Mouse (Mus musculus) MEL (cell line): ENCODE measurements around the gene Cbx5. TPM values are rescaled to one million over a fixed set of nuclear protein-coding genes. Genes with fewer than 3 reads are reported as not detected.

Source experiments
- DNase-seq: peaks from one replicate; pipeline ENCODE4 v3.0.0; 2011; ENCODE audit warnings: low read depth, low spot score
- H3K27ac ChIP-seq: 2 replicates; pipeline ENCODE4 v1.5.1; 2012; ENCODE audit warnings: low read depth, mild to moderate bottlenecking, control low read depth, low read length, moderate library complexity; ENCODE audit not compliant: control insufficient read depth
- H3K27me3 ChIP-seq, 2 experiments: fragments of 150-350 bp in 1 of 2; sonication (generic) in 1 of 2; 2 replicates each; pipeline ENCODE4 v1.6.1; 2012; ENCODE audit warnings: low read length in 2 of 2, mild to moderate bottlenecking in 2 of 2, improper control_type of control experiment in 1 of 2, moderate library complexity in 1 of 2; ENCODE audit not compliant: insufficient read depth in 2 of 2, control insufficient read depth in 1 of 2
- H3K36me3 ChIP-seq, 2 experiments: 2 replicates each; pipeline ENCODE4 v1.6.1; 2012 to 2014; ENCODE audit warnings: low read length in 2 of 2, improper control_type of control experiment in 1 of 2, inconsistent platforms in 1 of 2, mild to moderate bottlenecking in 1 of 2; ENCODE audit not compliant: insufficient read depth in 2 of 2, control insufficient read depth in 1 of 2
- H3K4me1 ChIP-seq, 2 experiments: fragments of 150-350 bp in 1 of 2; sonication (generic) in 1 of 2; 2 replicates each; pipeline ENCODE4 v1.6.1; 2012; ENCODE audit warnings: low read length in 2 of 2, improper control_type of control experiment in 1 of 2, mild to moderate bottlenecking in 1 of 2; ENCODE audit not compliant: insufficient read depth in 2 of 2, control insufficient read depth in 1 of 2
- H3K4me3 ChIP-seq, 2 experiments: fragments of 150-350 bp in 1 of 2; sonication (generic) in 1 of 2; 2 replicates each; pipeline ENCODE4 v1.5.1; 2012; ENCODE audit warnings: low read depth in 2 of 2, low read length in 2 of 2, mild to moderate bottlenecking in 2 of 2, moderate library complexity in 2 of 2, control low read depth in 1 of 2, improper control_type of control experiment in 1 of 2; ENCODE audit not compliant: control insufficient read depth in 1 of 2, insufficient read depth in 1 of 2
- H3K79me2 ChIP-seq: 2 replicates; pipeline ENCODE4 v1.6.1; 2012; ENCODE audit warnings: mild to moderate bottlenecking, low read length, moderate library complexity; ENCODE audit not compliant: control insufficient read depth, poor library complexity, insufficient read depth
- H3K9ac ChIP-seq: 2 replicates; pipeline ENCODE4 v1.6.1; 2012; ENCODE audit warnings: low read depth, mild to moderate bottlenecking, control low read depth, low read length, moderate library complexity; ENCODE audit not compliant: control insufficient read depth, poor library complexity, severe bottlenecking
- H3K9me3 ChIP-seq: fragments of 150-350 bp; sonication (generic); replicated peaks from 2 replicates; pipeline ENCODE4 v1.6.1; 2012; ENCODE audit warnings: mild to moderate bottlenecking, low read length, improper control_type of control experiment, moderate library complexity; ENCODE audit not compliant: insufficient read depth
- BHLHE40 ChIP-seq: IDR thresholded peaks from 2 replicates; pipeline ENCODE4 v1.6.1; 2012; ENCODE audit warnings: low read depth, mild to moderate bottlenecking, inconsistent platforms, low read length, improper control_type of control experiment, borderline replicate concordance
- CHD1 ChIP-seq: IDR thresholded peaks from 2 replicates; pipeline ENCODE4 v1.6.1; 2012; ENCODE audit warnings: low read depth, mild to moderate bottlenecking, inconsistent platforms, low read length, improper control_type of control experiment
- CHD2 ChIP-seq: IDR thresholded peaks from 2 replicates; pipeline ENCODE4 v1.6.1; 2011; ENCODE audit warnings: low read length, improper control_type of control experiment
- CTCF ChIP-seq, 3 experiments: IDR thresholded peaks in 2 of 3; conservative IDR thresholded peaks in 1 of 3; 2 replicates each; pipeline ENCODE4 v1.5.1; 2011 to 2012; ENCODE audit warnings: low read length in 3 of 3, low read depth in 2 of 3, mild to moderate bottlenecking in 2 of 3, improper control_type of control experiment in 1 of 3, inconsistent platforms in 1 of 3, mixed read lengths in 1 of 3, moderate library complexity in 1 of 3; ENCODE audit not compliant: control insufficient read depth in 1 of 3, insufficient read depth in 1 of 3, poor library complexity in 1 of 3, severe bottlenecking in 1 of 3
- E2F4 ChIP-seq: IDR thresholded peaks from 2 replicates; pipeline ENCODE4 v1.6.1; 2011; ENCODE audit warnings: low read depth, low read length, improper control_type of control experiment, borderline replicate concordance
- ELF1 ChIP-seq: IDR thresholded peaks from 2 replicates; pipeline ENCODE4 v1.6.1; 2014; ENCODE audit warnings: low read depth, mild to moderate bottlenecking, inconsistent platforms, low read length, improper control_type of control experiment, moderate library complexity
- EP300 ChIP-seq, 2 experiments: IDR thresholded peaks; 2 replicates each; pipeline ENCODE4 v1.6.1; 2011; ENCODE audit warnings: improper control_type of control experiment in 2 of 2, low read length in 2 of 2, low read depth in 1 of 2, mild to moderate bottlenecking in 1 of 2
- ETS1 ChIP-seq: IDR thresholded peaks from 2 replicates; pipeline ENCODE4 v1.6.1; 2012; ENCODE audit warnings: low read depth, mild to moderate bottlenecking, inconsistent platforms, low read length, improper control_type of control experiment, moderate library complexity
- GABPA ChIP-seq: IDR thresholded peaks from 2 replicates; pipeline ENCODE4 v1.6.1; 2012; ENCODE audit warnings: low read depth, mild to moderate bottlenecking, inconsistent platforms, low read length, improper control_type of control experiment, moderate library complexity
- GATA1 ChIP-seq: IDR thresholded peaks from 2 replicates; pipeline ENCODE4 v1.6.1; 2011; ENCODE audit warnings: low read depth, low read length, improper control_type of control experiment
- HCFC1 ChIP-seq: IDR thresholded peaks from 2 replicates; pipeline ENCODE4 v1.6.1; 2012; ENCODE audit warnings: low read depth, mild to moderate bottlenecking, inconsistent platforms, low read length, improper control_type of control experiment, moderate library complexity
- KAT2A ChIP-seq: conservative IDR thresholded peaks from 2 replicates; pipeline ENCODE4 v1.6.1; 2012; ENCODE audit warnings: low read depth, low read length, improper control_type of control experiment, inconsistent platforms
- MAFK ChIP-seq: IDR thresholded peaks from 2 replicates; pipeline ENCODE4 v1.6.1; 2011; ENCODE audit warnings: low read depth, mild to moderate bottlenecking, low read length, improper control_type of control experiment, borderline replicate concordance
- MAX ChIP-seq: IDR thresholded peaks from 2 replicates; pipeline ENCODE4 v1.6.1; 2011; ENCODE audit warnings: low read length, improper control_type of control experiment
- MEF2A ChIP-seq: IDR thresholded peaks from 2 replicates; pipeline ENCODE4 v1.6.1; 2014; ENCODE audit warnings: low read depth, mild to moderate bottlenecking, inconsistent platforms, low read length, improper control_type of control experiment; ENCODE audit not compliant: poor library complexity, insufficient replicate concordance, severe bottlenecking; ENCODE audit errors: extremely low read depth
- MXI1 ChIP-seq: IDR thresholded peaks from 2 replicates; pipeline ENCODE4 v1.6.1; 2011; ENCODE audit warnings: mild to moderate bottlenecking, low read depth, low read length, improper control_type of control experiment
- MYB ChIP-seq: IDR thresholded peaks from 2 replicates; pipeline ENCODE4 v1.6.1; 2011; ENCODE audit warnings: mild to moderate bottlenecking, low read depth, low read length, improper control_type of control experiment
- MYC ChIP-seq: IDR thresholded peaks from 2 replicates; pipeline ENCODE4 v1.6.1; 2011; ENCODE audit warnings: low read depth, mild to moderate bottlenecking, low read length, improper control_type of control experiment, moderate library complexity
- NELFE ChIP-seq: IDR thresholded peaks from 2 replicates; pipeline ENCODE4 v1.6.1; 2011; ENCODE audit warnings: low read depth, low read length, improper control_type of control experiment
- NRF1 ChIP-seq: IDR thresholded peaks from 2 replicates; pipeline ENCODE4 v1.6.1; 2014; ENCODE audit warnings: low read depth, mild to moderate bottlenecking, inconsistent platforms, low read length, improper control_type of control experiment, moderate library complexity; ENCODE audit not compliant: poor library complexity, insufficient read depth, severe bottlenecking
- POLR2A ChIP-seq, 2 experiments: IDR thresholded peaks; 2 replicates each; pipeline ENCODE4 v1.6.1; 2011 to 2012; ENCODE audit warnings: low read length in 2 of 2, mild to moderate bottlenecking in 2 of 2, control low read depth in 1 of 2, improper control_type of control experiment in 1 of 2, low read depth in 1 of 2, moderate library complexity in 1 of 2; ENCODE audit not compliant: control insufficient read depth in 1 of 2, insufficient read depth in 1 of 2, poor library complexity in 1 of 2
- POLR2AphosphoS5 ChIP-seq: IDR thresholded peaks from 2 replicates; pipeline ENCODE4 v1.6.1; 2012; ENCODE audit warnings: low read depth, borderline replicate concordance, mild to moderate bottlenecking, inconsistent platforms, low read length, moderate library complexity, mixed read lengths
- RAD21 ChIP-seq: IDR thresholded peaks from 2 replicates; pipeline ENCODE4 v1.6.1; 2011; ENCODE audit warnings: mild to moderate bottlenecking, low read depth, low read length, improper control_type of control experiment
- RCOR1 ChIP-seq: IDR thresholded peaks from 2 replicates; pipeline ENCODE4 v1.6.1; 2012; ENCODE audit warnings: low read depth, mild to moderate bottlenecking, inconsistent platforms, low read length, improper control_type of control experiment
- SIN3A ChIP-seq: IDR thresholded peaks from 2 replicates; pipeline ENCODE4 v1.6.1; 2012; ENCODE audit warnings: low read length, improper control_type of control experiment, inconsistent platforms
- SMC3 ChIP-seq: IDR thresholded peaks from 2 replicates; pipeline ENCODE4 v1.6.1; 2011; ENCODE audit warnings: low read depth, low read length, improper control_type of control experiment
- TAL1 ChIP-seq: IDR thresholded peaks from 2 replicates; pipeline ENCODE4 v1.6.1; 2012; ENCODE audit warnings: mild to moderate bottlenecking, inconsistent platforms, low read length, moderate library complexity, mixed read lengths
- TBP ChIP-seq: IDR thresholded peaks from 2 replicates; pipeline ENCODE4 v1.8.0; 2011; ENCODE audit warnings: low read depth, low read length, improper control_type of control experiment
- TCF12 ChIP-seq: IDR thresholded peaks from 2 replicates; pipeline ENCODE4 v1.6.1; 2014; ENCODE audit warnings: low read depth, mild to moderate bottlenecking, inconsistent platforms, low read length, improper control_type of control experiment, moderate library complexity
- UBTF ChIP-seq: IDR thresholded peaks from 2 replicates; pipeline ENCODE4 v1.6.1; 2012; ENCODE audit warnings: low read depth, mild to moderate bottlenecking, inconsistent platforms, low read length, improper control_type of control experiment, moderate library complexity, borderline replicate concordance; ENCODE audit not compliant: insufficient read depth
- USF1 ChIP-seq: IDR thresholded peaks from 2 replicates; pipeline ENCODE4 v1.6.1; 2014; ENCODE audit warnings: low read depth, mild to moderate bottlenecking, inconsistent platforms, low read length, improper control_type of control experiment, moderate library complexity
- USF2 ChIP-seq, 2 experiments: IDR thresholded peaks; 2 replicates each; pipeline ENCODE4 v1.6.1; 2011 to 2012; ENCODE audit warnings: improper control_type of control experiment in 2 of 2, low read length in 2 of 2, borderline replicate concordance in 1 of 2, inconsistent platforms in 1 of 2, low read depth in 1 of 2, mild to moderate bottlenecking in 1 of 2; ENCODE audit not compliant: insufficient read depth in 1 of 2
- ZC3H11A ChIP-seq: IDR thresholded peaks from 2 replicates; pipeline ENCODE4 v1.6.1; 2012; ENCODE audit warnings: low read depth, mild to moderate bottlenecking, inconsistent platforms, low read length, improper control_type of control experiment
- ZKSCAN1 ChIP-seq: IDR thresholded peaks from 2 replicates; pipeline ENCODE4 v1.6.1; 2012; ENCODE audit warnings: low read depth, mild to moderate bottlenecking, inconsistent platforms, low read length, improper control_type of control experiment, moderate library complexity
- ZMIZ1 ChIP-seq: IDR thresholded peaks from 2 replicates; pipeline ENCODE4 v1.6.1; 2012; ENCODE audit warnings: low read depth, mild to moderate bottlenecking, inconsistent platforms, low read length, improper control_type of control experiment, moderate library complexity
- ZNF384 ChIP-seq: IDR thresholded peaks from 2 replicates; pipeline ENCODE4 v1.6.1; 2012; ENCODE audit warnings: low read depth, mild to moderate bottlenecking, inconsistent platforms, low read length, improper control_type of control experiment
- polyA plus RNA-seq, 2 experiments: library from polyadenylated mRNA; stranded (reverse) in 1 of 2; unstranded in 1 of 2; fragments of >175 nt in 1 of 2; fragments of >200 nt in 1 of 2; gene quantifications; 2 replicates each; pipeline versions ENCODE4 v1.2.1 to v1.2.4; 2012; ENCODE audit warnings: low replicate concordance in 2 of 2, low read depth in 1 of 2; ENCODE audit not compliant: insufficient read length in 2 of 2, insufficient read depth in 1 of 2, missing spikeins in 1 of 2
- total RNA-seq: library from RNA; depleted of rRNA; stranded (reverse); fragments of 300-350 nt; gene quantifications from 2 replicates; pipeline ENCODE4 v1.2.3, GENCODE M21; 2012; rRNA removed

The Cbx5 gene
- 39.8 and 40.5 TPM in 2 replicates for total RNA-seq
- 10 to 100 TPM; 42.4 to 67.1 TPM for polyA plus RNA-seq

DNA sequence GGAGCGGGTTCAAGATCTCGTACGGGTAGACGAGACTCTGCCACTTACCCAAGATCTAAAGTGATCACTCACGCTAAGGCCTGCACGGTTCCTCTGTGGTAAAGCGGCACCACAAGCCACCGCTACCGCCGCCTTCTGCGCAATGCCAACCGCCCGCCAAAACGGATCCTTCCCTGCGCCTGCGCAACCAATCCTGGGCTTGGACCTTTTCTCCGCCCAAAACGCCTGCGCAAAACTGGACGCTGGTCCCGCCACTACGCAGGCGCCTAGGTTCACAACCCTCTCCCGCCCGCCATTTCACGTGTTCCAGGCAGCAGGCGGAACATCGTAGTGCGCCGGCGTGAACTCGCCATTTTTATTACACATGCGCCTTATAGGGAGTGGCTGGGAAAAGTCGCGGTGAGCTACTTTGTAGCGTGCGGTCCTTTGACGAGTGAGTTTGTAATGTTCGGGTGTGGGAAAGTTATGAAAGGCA is at the start of gene Cbx5:
Gene Cbx5, minus strand, starts transcription at position 132 of the 475 bp plus-strand sequence.
- peaks cover 0 to 17% of the 10 kb centered on the region in 2 experiments; a peak in 3 of 4 replicates for H3K36me3 ChIP-seq
- H3K9me3 ChIP-seq: no peaks in the 10 kb centered on the region
- H3K4me1 ChIP-seq: 0 out of 4 replicates have a peak, but pooled peaks cover 0 to 2% of the 10 kb centered on the region in 2 experiments
- H3K9ac ChIP-seq: peak within 1 kb of the TSS; percentile 100
- DNase-seq: peak; percentile 94
- no peaks in the 10 kb centered on the region for H3K27me3 ChIP-seq
- peak within 1 kb of the TSS; percentile 99 for H3K27ac ChIP-seq
- peak within 1 kb of the TSS; percentile 79 to 98 for H3K4me3 ChIP-seq
- peaks cover 72% of the 10 kb centered on the region for H3K79me2 ChIP-seq
- TF ChIP-seq RCOR1 (no peak), MEF2A (no peak), E2F4 (peak; percentile 34; the same call in 1 of the 2 replicates), NELFE (peak; percentile 63; the same call in 1 of the 2 replicates), EP300 (IDR thresholded peaks at IDR 0.05; ENCODE audit: low read depth in 1 of 2, low read length in 2 of 2) (no peak), MAX (peak; percentile 86), POLR2AphosphoS5 (no peak), TAL1 (no peak), HCFC1 (peak; percentile 67; the same call in 1 of the 2 replicates), SIN3A (0 out of 2 replicates have a peak, but pooled peaks have one; percentile 50), MYB (no peak), RAD21 (no peak), CHD2 (no peak), TCF12 (no peak), GABPA (no peak), ELF1 (no peak), USF1 (peak; percentile 64), ZC3H11A (no peak), ZMIZ1 (0 out of 2 replicates have a peak, but pooled peaks have one; percentile 13), KAT2A (no peak), NRF1 (peak; percentile 92), SMC3 (no peak), MXI1 (peak; percentile 84), TBP (no peak), CHD1 (no peak), MYC (peak; percentile 73; the same call in 1 of the 2 replicates), BHLHE40 (no peak), UBTF (no peak), ZNF384 (no peak), ZKSCAN1 (no peak), POLR2A (IDR thresholded peaks at IDR 0.05; ENCODE audit: control insufficient read depth in 1 of 2, insufficient read depth in 1 of 2, low read depth in 1 of 2, low read length in 2 of 2, poor library complexity in 1 of 2) (peak; percentile 61 to 71; a peak in 3 of 4 replicates), USF2 (IDR thresholded peaks at IDR 0.05; ENCODE audit: borderline replicate concordance in 1 of 2, insufficient read depth in 1 of 2, low read depth in 1 of 2, low read length in 2 of 2) (no peak), ETS1 (no peak), GATA1 (no peak), CTCF (IDR thresholded peaks at IDR 0.05 in 2 of 3, conservative IDR thresholded peaks at IDR 0.05 in 1 of 3; ENCODE audit: control insufficient read depth in 1 of 3, insufficient read depth in 1 of 3, low read depth in 2 of 3, low read length in 3 of 3, poor library complexity in 1 of 3, severe bottlenecking in 1 of 3) (no peak), MAFK (no peak)
